Mouse (Mus musculus) adrenal gland (tissue): ENCODE results near the gene Dhdh.

Experiments
- intact Hi-C: fragments of 180-260 bp; cut with DNase I; formaldehyde crosslinking; loops from one replicate; pipeline ENCODE4 v1.15.1; 2025

Gene Dhdh

DNA sequence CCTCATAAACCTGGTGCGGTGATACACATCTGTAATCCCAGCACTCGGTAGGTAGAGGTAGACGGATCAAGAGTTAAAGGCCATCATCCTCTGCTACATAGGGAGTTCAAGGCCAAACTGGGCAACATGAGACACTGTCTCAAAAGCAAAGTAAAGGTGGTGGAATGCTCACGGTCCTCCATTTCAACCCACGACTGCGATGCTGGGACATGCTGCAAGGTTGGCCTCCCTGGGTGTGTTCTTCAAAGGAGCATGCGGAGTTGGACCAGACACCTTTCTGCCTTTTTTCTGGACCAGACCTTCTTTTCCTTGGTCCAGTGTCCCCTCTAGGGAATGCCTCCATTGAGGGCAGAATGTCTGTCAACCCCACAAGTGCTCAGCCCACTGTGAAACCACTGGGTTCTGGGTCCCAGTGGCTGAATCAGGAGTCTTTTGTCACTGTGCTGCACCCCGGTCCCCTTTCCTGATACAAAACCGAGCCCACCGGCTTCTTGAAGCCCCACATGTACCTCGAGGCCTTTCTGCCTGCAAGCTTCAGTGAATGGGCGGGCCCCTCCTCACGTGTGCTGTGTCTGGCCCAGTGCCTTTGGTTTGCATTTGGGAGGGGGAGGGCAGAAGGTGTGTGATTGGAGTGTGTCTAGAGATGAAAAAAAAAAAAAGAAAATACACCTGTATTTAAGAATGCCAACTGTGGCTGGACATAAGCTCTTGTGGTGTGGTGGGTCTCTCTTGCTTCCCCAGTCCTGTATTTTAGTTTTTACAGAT, 32.5 kb downstream of the Dhdh start:
- intact Hi-C loops, result no loop called here

- intact Hi-C loops, result loop anchor here (5.0 kb wide), 1 partner anchor 107 kb away; no protein-coding TSS in a partner anchor
These were observed 33.6 kb downstream of the Dhdh start for GRCm38 (mm10) chr7:45454971-45455370.

- intact Hi-C loops, result loop anchor here (5.0 kb wide), 1 partner anchor 111 kb away; no protein-coding TSS in a partner anchor
These were observed 37.1 kb downstream of the Dhdh start for GRCm38 (mm10) chr7:45451344-45451982.

- intact Hi-C loops, result loop anchor here (5.0 kb wide), 1 partner anchor 112 kb away; no protein-coding TSS in a partner anchor
These were observed 38.6 kb downstream of the Dhdh start for GRCm38 (mm10) chr7:45449974-45450373.

DNA sequence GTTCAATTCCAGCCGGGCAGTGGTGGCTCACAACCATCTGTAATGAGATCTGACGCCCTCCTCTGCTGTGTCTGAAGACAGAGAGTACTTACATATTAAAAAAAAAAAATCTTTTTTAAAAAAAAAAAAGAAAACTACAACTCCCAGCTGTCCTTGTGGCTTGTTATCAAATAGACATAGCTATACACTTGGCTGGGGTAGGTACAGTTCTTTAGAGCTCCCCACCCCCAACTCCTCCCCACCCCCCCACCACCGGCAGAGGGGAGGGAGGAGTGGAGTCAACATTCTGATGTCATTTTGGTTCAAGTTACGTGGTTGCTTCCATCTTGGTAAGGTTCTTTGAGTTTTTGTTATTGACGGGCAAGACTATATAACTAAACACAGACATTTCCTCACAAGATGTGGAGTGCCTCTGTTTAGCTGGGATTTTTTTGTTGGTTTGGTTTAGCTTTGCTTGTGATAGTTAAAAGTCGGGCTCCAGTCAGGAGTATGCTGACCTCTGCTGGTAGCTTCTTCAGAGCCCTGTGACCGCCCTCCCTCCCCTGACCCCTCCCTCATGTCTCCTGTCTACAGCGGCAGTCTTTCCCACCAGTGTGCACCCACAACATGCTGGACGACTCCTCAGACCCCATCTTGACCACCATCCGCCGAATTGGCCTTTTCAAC, 41.1 kb downstream of the Dhdh start:
- intact Hi-C loops, result no loop called here

GRCm38 (mm10) chr7:45446589-45446988, 42.0 kb downstream of the Dhdh start:
- intact Hi-C loops, result no loop called here

DNA sequence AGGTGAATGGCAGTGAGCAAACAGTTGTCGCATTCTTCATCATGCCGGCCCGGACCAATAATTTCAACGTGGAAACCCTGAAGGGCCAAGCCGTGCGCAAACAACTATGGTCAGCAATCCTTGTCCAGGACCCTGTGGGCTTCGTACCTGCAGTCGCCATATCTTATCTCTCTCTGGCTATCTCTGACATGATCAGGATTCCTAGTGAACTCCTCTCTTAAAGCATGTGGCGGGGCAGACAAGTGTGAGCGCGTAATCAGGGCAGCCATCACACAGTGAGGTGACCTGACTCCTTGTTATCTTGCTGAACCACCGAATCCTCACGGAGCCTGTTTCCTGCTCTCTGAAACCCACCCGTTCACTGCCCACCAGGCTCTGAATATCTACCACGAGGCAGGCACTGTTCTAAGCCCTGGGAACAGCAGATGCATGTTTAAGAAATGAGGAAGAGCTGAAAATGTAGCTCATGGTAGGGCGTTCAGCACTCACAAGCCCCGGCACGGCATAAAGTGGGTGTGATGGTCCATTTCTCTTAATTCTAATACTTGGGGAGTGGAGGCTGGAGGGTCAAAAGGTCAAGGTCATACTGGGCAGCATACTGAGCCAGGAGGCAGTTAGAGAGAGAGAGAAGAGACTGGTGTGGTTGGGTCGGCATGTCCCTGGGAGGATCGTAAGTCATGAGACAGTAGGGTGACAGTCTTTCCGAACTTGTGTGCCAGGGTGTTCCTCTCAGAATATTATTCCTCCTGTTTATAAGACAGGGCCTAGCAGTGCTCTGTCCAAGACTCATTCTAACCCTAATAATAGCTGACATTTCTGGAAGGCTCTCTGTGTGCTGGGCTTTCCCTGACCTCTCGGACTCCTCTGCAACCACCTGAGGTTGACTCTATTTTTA, 44.8 kb downstream of the Dhdh start:
- intact Hi-C loops, result loop anchor here (5.0 kb wide), 1 partner anchor 36 kb away; the partner anchor contains the start of gene Kcna7

- intact Hi-C loops, result no loop called here
These were observed 50.9 kb downstream of the Dhdh start, which contains the start of gene Ruvbl2 for GRCm38 (mm10) chr7:45437521-45438276. Ruvbl2 (minus strand) TSS chr7:45438096.

DNA sequence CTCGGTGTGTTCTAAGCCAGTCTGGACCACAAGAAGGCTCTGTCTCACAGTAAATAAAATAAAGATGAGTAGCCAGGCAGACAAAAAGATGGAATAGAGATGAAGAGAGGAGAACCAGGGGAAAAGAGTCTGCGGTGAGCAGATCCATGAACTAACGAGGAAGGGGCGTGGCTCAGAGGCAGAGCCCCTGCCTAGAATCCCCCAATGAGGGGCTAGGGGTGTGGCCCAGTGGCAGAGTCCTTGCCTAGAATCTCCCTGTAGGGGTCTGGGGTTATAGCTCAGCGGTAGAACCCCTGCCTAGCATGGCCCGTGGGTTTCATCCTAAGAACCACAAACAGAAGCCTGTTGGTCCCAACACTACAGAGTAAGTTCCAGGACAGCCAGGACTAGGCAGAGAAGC, 51.6 kb downstream of the Dhdh start:
- intact Hi-C loops, result no loop called here

- intact Hi-C loops, result no loop called here
These were observed 52.2 kb downstream of the Dhdh start for GRCm38 (mm10) chr7:45436444-45436843.

DNA sequence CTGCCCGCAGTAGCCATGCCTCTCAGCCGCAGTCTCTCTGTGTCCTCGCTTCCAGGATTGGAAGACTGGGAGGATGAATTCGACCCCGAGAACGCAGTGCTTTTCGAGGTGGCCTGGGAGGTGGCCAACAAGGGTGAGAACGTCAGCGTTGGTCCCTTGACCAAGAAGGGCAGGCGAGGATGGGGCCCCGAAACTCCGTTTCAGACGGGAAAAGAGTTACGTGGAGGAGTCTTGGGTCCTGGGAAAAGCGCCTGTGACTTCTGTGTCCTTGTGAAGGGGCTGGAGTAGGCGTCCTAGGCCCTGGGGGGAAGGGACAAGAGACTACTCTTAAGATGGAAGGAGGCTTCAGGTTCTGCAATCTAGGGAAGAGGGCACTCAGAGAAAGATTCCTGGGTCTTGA, 53.6 kb downstream of the Dhdh start:
- intact Hi-C loops, result no loop called here

GRCm38 (mm10) chr7:45434203-45435015, 54.2 kb downstream of the Dhdh start, which contains the start of gene Gys1:
Gys1 (plus strand) TSS chr7:45434844.
- intact Hi-C loops, result no loop called here

- intact Hi-C loops, result no loop called here
These were observed 54.8 kb downstream of the Dhdh start for GRCm38 (mm10) chr7:45433835-45434202.

DNA sequence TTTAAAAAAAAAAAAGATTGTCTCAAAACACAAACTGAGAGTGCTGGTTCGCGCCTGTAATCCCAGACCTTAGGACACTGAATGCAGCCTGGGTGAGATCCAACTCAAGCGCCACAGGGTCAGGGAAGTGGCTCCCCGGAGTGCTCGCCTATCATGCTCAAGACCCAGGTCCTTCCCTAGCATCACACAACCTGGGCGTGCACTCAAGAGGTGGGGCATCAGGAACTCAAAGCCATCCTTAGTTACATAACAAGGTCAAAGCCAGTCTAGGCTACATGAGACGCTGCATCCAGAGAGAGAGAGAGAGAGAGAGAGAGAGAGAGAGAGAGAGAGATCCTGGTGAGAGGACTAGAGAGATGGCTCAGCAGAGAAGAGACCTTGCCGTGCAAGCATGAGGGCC, 62.0 kb downstream of the Dhdh start:
- intact Hi-C loops, result no loop called here

DNA sequence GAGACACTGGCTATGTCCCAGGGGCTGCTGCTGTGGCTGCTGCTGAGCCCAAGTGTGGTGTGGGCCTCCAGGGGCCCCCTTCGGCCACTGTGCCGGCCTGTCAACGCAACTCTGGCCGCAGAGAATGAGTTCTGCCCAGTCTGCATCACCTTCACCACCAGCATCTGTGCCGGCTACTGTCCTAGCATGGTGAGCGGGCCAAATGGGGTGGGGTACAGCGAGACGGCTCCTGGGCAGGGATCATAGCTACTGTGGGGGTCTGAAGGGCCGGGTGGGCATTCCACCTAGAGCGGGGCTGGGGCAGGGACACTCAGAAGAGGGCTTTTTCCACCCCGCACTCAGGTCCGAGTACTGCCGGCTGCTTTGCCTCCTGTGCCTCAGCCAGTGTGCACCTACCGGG, 67.4 kb downstream of the Dhdh start:
- intact Hi-C loops, result no loop called here
